Mouse (Mus musculus) ovary, adult 18-20 months (tissue): ENCODE measurements around the gene Gm10295.

Source experiments
- DNase-seq: peaks from one replicate; pipeline ENCODE4 v3.0.0; 2022; ENCODE audit warnings: low spot score, mixed read lengths

Gene Gm10295

GRCm38 (mm10) chr7:71351364-71351763 is at the start of gene Gm10295:
Gene Gm10295 (minus strand): TSS chr7:71351485.
- DNase-seq = no peak

- DNase-seq = no peak
Measured at GRCm38 (mm10) chr7:71401032-71401431, 49.7 kb upstream of the Gm10295 start.

- DNase-seq = no peak
Measured at GRCm38 (mm10) chr7:71399891-71400632, 48.8 kb upstream of the Gm10295 start.

GRCm38 (mm10) chr7:71398959-71399756 is 47.9 kb upstream of the Gm10295 start:
- DNase-seq = no peak

GRCm38 (mm10) chr7:71398389-71398788 is 47.1 kb upstream of the Gm10295 start:
- no peak for DNase-seq

- DNase-seq = no peak
Measured at GRCm38 (mm10) chr7:71392795-71393341, 41.6 kb upstream of the Gm10295 start.

- no peak for DNase-seq
Measured at GRCm38 (mm10) chr7:71391333-71391732, 40.0 kb upstream of the Gm10295 start.

- DNase-seq = no peak
Measured at GRCm38 (mm10) chr7:71390291-71390690, 39.0 kb upstream of the Gm10295 start.

GRCm38 (mm10) chr7:71386050-71386449 is 34.8 kb upstream of the Gm10295 start:
- no peak for DNase-seq

GRCm38 (mm10) chr7:71384921-71385320 is 33.6 kb upstream of the Gm10295 start:
- DNase-seq = no peak

- DNase-seq = peak; percentile 75
Measured at GRCm38 (mm10) chr7:71383341-71384130, 32.3 kb upstream of the Gm10295 start.

- DNase-seq = no peak
Measured at GRCm38 (mm10) chr7:71379826-71380825, 28.8 kb upstream of the Gm10295 start.

- no peak for DNase-seq
Measured at GRCm38 (mm10) chr7:71378812-71379760, 27.8 kb upstream of the Gm10295 start.

- no peak for DNase-seq
Measured at GRCm38 (mm10) chr7:71377983-71378382, 26.7 kb upstream of the Gm10295 start.

- DNase-seq = no peak
Measured at GRCm38 (mm10) chr7:71374059-71374458, 22.8 kb upstream of the Gm10295 start.

GRCm38 (mm10) chr7:71371916-71372315 is 20.6 kb upstream of the Gm10295 start:
- no peak for DNase-seq

- no peak for DNase-seq
Measured at GRCm38 (mm10) chr7:71370746-71371145, 19.5 kb upstream of the Gm10295 start.

- no peak for DNase-seq
Measured at GRCm38 (mm10) chr7:71370128-71370527, 18.8 kb upstream of the Gm10295 start.

GRCm38 (mm10) chr7:71368543-71369181 is 17.4 kb upstream of the Gm10295 start:
- no peak for DNase-seq
